Mouse (Mus musculus): ENCODE results near the gene Tesmin. TPM values are rescaled to one million over a fixed set of nuclear protein-coding genes. Genes with fewer than 3 reads are reported as not detected.

Gene Tesmin
- total and polyA plus RNA-seq, 3 experiments, result 0.08 to 0.19 (median 0.17) TPM

DNA sequence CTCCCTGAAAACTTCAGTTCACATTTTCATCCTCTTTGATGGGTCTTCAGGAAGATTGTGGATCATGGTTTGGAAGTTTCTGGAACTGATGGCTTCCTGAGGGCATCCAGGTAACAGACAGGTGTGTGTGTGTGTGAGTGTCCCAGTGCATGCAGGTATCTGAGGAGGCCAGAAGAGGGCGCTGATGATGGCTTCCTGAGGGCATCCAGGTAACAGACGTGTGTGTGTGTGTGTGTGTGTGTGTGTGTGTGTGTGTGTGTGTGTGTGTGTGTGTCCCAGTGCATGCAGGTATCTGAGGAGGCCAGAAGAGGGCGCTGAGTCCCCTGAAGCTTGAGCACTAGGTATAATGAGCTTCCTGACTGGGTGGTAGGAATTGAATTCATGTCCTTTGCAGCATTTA is 58.7 kb downstream of the Tesmin start:
- Histone ChIP-seq H3K79me2 (replicated peaks; ENCODE audit: control insufficient read depth, extremely low read depth, insufficient read depth, poor library complexity, severe bottlenecking) (no peaks in the 10 kb centered on the region), H3K4me2 (ENCODE audit: insufficient read depth, low read depth, poor library complexity, severe bottlenecking) (no peak overlapping the region), H3K9me3 (replicated peaks; ENCODE audit: low read length) (peaks cover 2% of the 10 kb centered on the region), H3K36me3 (replicated peaks in 1 of 2; ENCODE audit: control insufficient read depth in 1 of 2, insufficient read depth in 1 of 2, low read length in 1 of 2) (no peaks in the 10 kb centered on the region), H3K27ac (ENCODE audit: insufficient read depth, low read depth) (no peak overlapping the region), H3K27me3 (replicated peaks) (peaks cover 7% of the 10 kb centered on the region), H3K4me1 (ENCODE audit: control insufficient read depth in 1 of 2, insufficient read depth in 2 of 2) (peaks cover 0 to 11% of the 10 kb centered on the region in 2 experiments; a peak in 2 of 4 replicates), H3K9ac (ENCODE audit: insufficient read depth, low read depth) (no peak overlapping the region), H3K4me3 (replicated peaks in 1 of 3; ENCODE audit: low read depth in 2 of 3, low read length in 2 of 3, poor library complexity in 1 of 3) (no peak overlapping the region)
- dilution Hi-C loops (cut with MboI; ENCODE audit: extremely low pct_ligation_motif_present, extremely low pct_unique_long_range_greater_than_20kb, low sequenced_read_pairs) (no loop called here), in situ Hi-C loops (cut with MboI; ENCODE audit: low pct_ligation_motif_present, low pct_unique_long_range_greater_than_20kb, low sequenced_read_pairs) (no loop called here)
- no peak for TF ChIP-seq UBTF (IDR thresholded peaks at IDR 0.05; ENCODE audit: low read depth, low read length)
- TF ChIP-seq POLR2A (IDR thresholded peaks at IDR 0.05; ENCODE audit: low read depth, low read length), result no peak
- TF ChIP-seq KAT2A (IDR thresholded peaks at IDR 0.05; ENCODE audit: insufficient replicate concordance, low read length), result no peak
- no peak for TF ChIP-seq MYC (IDR thresholded peaks at IDR 0.05; ENCODE audit: low read depth, low read length)
- TF ChIP-seq MAX (IDR thresholded peaks at IDR 0.05; ENCODE audit: low read length), result no peak
- TF ChIP-seq BHLHE40 (IDR thresholded peaks at IDR 0.05; ENCODE audit: low read depth, low read length), result no peak
- TF ChIP-seq JUN (IDR thresholded peaks at IDR 0.05; ENCODE audit: insufficient read depth, low read depth, low read length), result no peak
- no peak for TF ChIP-seq ZC3H11A (IDR thresholded peaks at IDR 0.05; ENCODE audit: low read depth, low read length)
- TF ChIP-seq TBP (conservative IDR thresholded peaks at IDR 0.05; ENCODE audit: low read depth, low read length), result no peak
- TF ChIP-seq ZKSCAN1 (IDR thresholded peaks at IDR 0.05; ENCODE audit: borderline replicate concordance, low read depth, low read length), result no peak
- no peak for TF ChIP-seq MAFK (IDR thresholded peaks at IDR 0.05; ENCODE audit: insufficient replicate concordance, low read length)
- TF ChIP-seq E2F4 (IDR thresholded peaks at IDR 0.05; ENCODE audit: insufficient replicate concordance, low read depth, low read length), result no peak
- no peak for TF ChIP-seq CHD1 (IDR thresholded peaks at IDR 0.05; ENCODE audit: low read depth, low read length)
- no peak for DNase-seq (ENCODE audit: extremely low read depth)

DNA sequence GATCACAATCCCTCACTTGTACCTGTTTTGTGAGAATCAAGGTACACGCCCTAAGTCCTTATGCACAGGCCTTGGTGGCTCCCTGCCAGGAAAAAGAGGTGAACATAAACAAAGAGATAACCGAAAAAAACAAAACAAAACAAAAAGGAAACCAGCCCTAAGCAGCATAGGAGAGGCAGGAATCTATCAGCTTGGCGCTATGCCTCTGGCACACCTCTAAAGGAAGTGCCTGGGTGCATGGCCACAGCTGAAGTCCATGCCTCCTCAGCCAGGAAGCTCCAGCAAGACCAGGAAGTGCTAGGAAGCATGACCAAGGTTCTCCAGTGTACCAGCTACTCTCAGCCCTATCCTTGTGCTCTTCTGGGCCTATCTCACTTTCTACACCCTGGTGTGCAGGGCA is 60.6 kb downstream of the Tesmin start:
- Histone ChIP-seq H3K79me2 (replicated peaks; ENCODE audit: control insufficient read depth, extremely low read depth, insufficient read depth, poor library complexity, severe bottlenecking) (no peaks in the 10 kb centered on the region), H3K27me3 (replicated peaks) (peaks cover 1% of the 10 kb centered on the region), H3K4me3 (replicated peaks in 1 of 3; ENCODE audit: low read depth in 2 of 3, low read length in 2 of 3, poor library complexity in 1 of 3) (no peak overlapping the region), H3K4me1 (ENCODE audit: control insufficient read depth in 1 of 2, insufficient read depth in 2 of 2) (peaks cover 0 to 17% of the 10 kb centered on the region in 2 experiments; a peak in 2 of 4 replicates), H3K9ac (ENCODE audit: insufficient read depth, low read depth) (no peak overlapping the region), H3K36me3 (replicated peaks in 1 of 2; ENCODE audit: control insufficient read depth in 1 of 2, insufficient read depth in 1 of 2, low read length in 1 of 2) (peaks cover 4 to 16% of the 10 kb centered on the region in 2 experiments), H3K27ac (ENCODE audit: insufficient read depth, low read depth) (no peak overlapping the region), H3K4me2 (ENCODE audit: insufficient read depth, low read depth, poor library complexity, severe bottlenecking) (no peak overlapping the region), H3K9me3 (replicated peaks; ENCODE audit: low read length) (peaks cover 2% of the 10 kb centered on the region)
- no peak for TF ChIP-seq ZMIZ1 (IDR thresholded peaks at IDR 0.05; ENCODE audit: low read depth, low read length)
- TF ChIP-seq ETS1 (conservative IDR thresholded peaks at IDR 0.05; ENCODE audit: low read depth, low read length), result no peak
- TF ChIP-seq MAX (IDR thresholded peaks at IDR 0.05; ENCODE audit: low read length), result no peak
- TF ChIP-seq MAFK (IDR thresholded peaks at IDR 0.05; ENCODE audit: insufficient replicate concordance, low read length), result no peak
- TF ChIP-seq HCFC1 (IDR thresholded peaks at IDR 0.05; ENCODE audit: low read depth, low read length), result no peak
- no peak for TF ChIP-seq CHD2 (IDR thresholded peaks at IDR 0.05; ENCODE audit: low read length)
- TF ChIP-seq ELF1 (IDR thresholded peaks at IDR 0.05; ENCODE audit: low read depth, low read length), result no peak
- TF ChIP-seq CHD1 (IDR thresholded peaks at IDR 0.05; ENCODE audit: low read depth, low read length), result no peak
- no peak for TF ChIP-seq JUND (conservative IDR thresholded peaks at IDR 0.05; ENCODE audit: low read depth, low read length)
- TF ChIP-seq ZKSCAN1 (IDR thresholded peaks at IDR 0.05; ENCODE audit: borderline replicate concordance, low read depth, low read length), result no peak
- no peak for TF ChIP-seq MAZ (IDR thresholded peaks at IDR 0.05; ENCODE audit: low read depth, low read length)
- no peak for TF ChIP-seq ZNF384 (IDR thresholded peaks at IDR 0.05; ENCODE audit: low read depth, low read length)
- no peak for TF ChIP-seq MXI1 (IDR thresholded peaks at IDR 0.05; ENCODE audit: low read depth, low read length)
- no peak for TF ChIP-seq EP300 (IDR thresholded peaks at IDR 0.05; ENCODE audit: low read length)
- TF ChIP-seq ZC3H11A (IDR thresholded peaks at IDR 0.05; ENCODE audit: low read depth, low read length), result no peak
- TF ChIP-seq BHLHE40 (IDR thresholded peaks at IDR 0.05; ENCODE audit: low read depth, low read length), result no peak
- TF ChIP-seq NELFE (IDR thresholded peaks at IDR 0.05; ENCODE audit: low read depth, low read length), result no peak
- DNase-seq (ENCODE audit: extremely low read depth), result no peak
- dilution Hi-C loops (cut with MboI; ENCODE audit: extremely low pct_ligation_motif_present, extremely low pct_unique_long_range_greater_than_20kb, low sequenced_read_pairs), result no loop called here
- in situ Hi-C loops (cut with MboI; ENCODE audit: low pct_ligation_motif_present, low pct_unique_long_range_greater_than_20kb, low sequenced_read_pairs), result no loop called here
